Mouse (Mus musculus): ENCODE results near the gene Wwc1. TPM values are rescaled to one million over a fixed set of nuclear protein-coding genes. Genes with fewer than 3 reads are reported as not detected.

Gene Wwc1
- total and polyA plus RNA-seq, 2 experiments from 2014 or later = 13.8 to 21.2 TPM

DNA sequence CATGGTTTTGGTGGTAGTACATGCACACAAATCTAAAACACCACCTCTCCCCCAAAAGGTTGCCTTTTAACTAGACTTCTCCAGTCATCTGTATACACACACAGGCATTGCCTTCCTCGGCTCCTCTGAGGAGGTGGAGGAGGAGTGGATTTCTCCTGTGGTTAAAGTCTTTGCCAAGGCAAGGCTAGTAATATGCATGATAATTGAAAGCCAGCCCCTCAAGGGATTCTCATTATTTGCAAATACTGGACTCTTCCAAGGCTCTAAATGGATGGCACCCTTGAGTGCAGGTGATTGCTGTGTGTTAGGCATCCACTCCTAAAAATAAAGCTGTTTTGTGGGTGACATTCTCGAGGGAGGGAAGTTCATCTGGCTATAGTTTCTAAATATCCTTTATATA, 191.9 kb downstream of the Wwc1 start:
- WGBS = 42% methylated on average over 2 of the region's 2 CpGs
- H3K4me3 ChIP-seq (ENCODE audit: low read depth, low read length) = no peak overlapping the region
- ATAC-seq (no peak), DNase-seq (no peak)
- no peak for TF ChIP-seq CTCF (IDR thresholded peaks at IDR 0.05; ENCODE audit: low read depth)
- no peak overlapping the region for H3K4me2 ChIP-seq (ENCODE audit: low read depth)
- no peaks in the 10 kb centered on the region for H3K27me3 ChIP-seq (ENCODE audit: insufficient read depth, low read length)
- H3K9ac ChIP-seq = no peak overlapping the region
- H3K36me3 ChIP-seq (ENCODE audit: insufficient read depth) = peaks cover 18% of the 10 kb centered on the region
- H3K4me1 ChIP-seq (ENCODE audit: insufficient read depth) = no peaks in the 10 kb centered on the region
- H3K27ac ChIP-seq (ENCODE audit: low read depth, low read length) = no peak overlapping the region
- no peaks in the 10 kb centered on the region for H3K9me3 ChIP-seq (ENCODE audit: low read length)

Other genes starting within 250 kb of the Wwc1 start
- 79.4 and 93.7 TPM in 2 replicates for gene Pank3, start 211.0 kb downstream of the Wwc1 start, total RNA-seq (2014; rRNA removed)
- gene Pank3, start 211.0 kb downstream of the Wwc1 start, polyA plus RNA-seq (2015; fragmentation: Nextera tagmentation; extraction: Ambion mirVana) = 7.7 and 11.7 TPM in 2 replicates
- 51.2 and 72.6 TPM in 2 replicates for gene Fbll1, start 181.6 kb downstream of the Wwc1 start, total RNA-seq (2014; rRNA removed)
- gene Fbll1, start 181.6 kb downstream of the Wwc1 start, polyA plus RNA-seq (2015; fragmentation: Nextera tagmentation; extraction: Ambion mirVana) = 32.9 and 35.4 TPM in 2 replicates
- 37.8 and 56.6 TPM in 2 replicates for gene Rars, start 146.0 kb downstream of the Wwc1 start, total RNA-seq (2014; rRNA removed)
- gene Rars, start 146.0 kb downstream of the Wwc1 start, polyA plus RNA-seq (2015; fragmentation: Nextera tagmentation; extraction: Ambion mirVana) = 66.1 and 66.4 TPM in 2 replicates